Mouse (Mus musculus): ENCODE data around the gene 1700025G04Rik.

- TF ChIP-seq CTCF (IDR thresholded peaks at IDR 0.05; ENCODE audit: borderline replicate concordance, control insufficient read depth, extremely low read depth, insufficient read depth, low read length, poor library complexity) (no peak), POLR2A (IDR thresholded peaks at IDR 0.05; ENCODE audit: control insufficient read depth, extremely low read depth, insufficient read depth, low read length, poor library complexity) (no peak)
Measured at GRCm38 (mm10) chr1:151985056-151985455, 104.9 kb downstream of the 1700025G04Rik start.

All from thymus, adult 2 months (tissue).